Mouse (Mus musculus) embryonic facial prominence, embryonic 11.5 days (tissue): ENCODE data around the gene Eid3. TPM values are rescaled to one million over a fixed set of nuclear protein-coding genes. Genes with fewer than 3 reads are reported as not detected.

Experiments used
- ATAC-seq: fragments of 200-750 bp; cut with Nextera tagmentation; replicated peaks from 2 replicates; pipeline ENCODE4 v1.8.0; 2017; ENCODE audit warnings: low read depth; ENCODE audit not compliant: insufficient number of reproducible peaks, low FRiP score, low TSS enrichment
- DNase-seq: peaks from one replicate; pipeline ENCODE4 v3.0.0-alpha.2; 2015; ENCODE audit warnings: low spot score
- H3K27ac ChIP-seq: fragments of 300-500 bp; sonication (generic); replicated peaks from 2 replicates; pipeline ENCODE4 v1.5.1; 2014; ENCODE audit warnings: mild to moderate bottlenecking, low read depth, low read length, control low read depth
- H3K27me3 ChIP-seq: fragments of 300-500 bp; sonication (generic); 2 replicates; pipeline ENCODE4 v1.6.1; 2014; ENCODE audit warnings: mild to moderate bottlenecking, low read length, moderate library complexity, mixed read lengths; ENCODE audit not compliant: control insufficient read depth, insufficient read depth
- H3K36me3 ChIP-seq: fragments of 300-500 bp; sonication (generic); replicated peaks from 2 replicates; pipeline ENCODE4 v1.6.1; 2014; ENCODE audit warnings: low read depth, mild to moderate bottlenecking, low read length, moderate library complexity, mixed read lengths; ENCODE audit not compliant: control insufficient read depth, insufficient read depth
- H3K4me1 ChIP-seq: fragments of 300-500 bp; sonication (generic); 2 replicates; pipeline ENCODE4 v1.6.1; 2014; ENCODE audit warnings: low read length, mixed read lengths; ENCODE audit not compliant: control insufficient read depth, insufficient read depth
- H3K4me2 ChIP-seq: fragments of 300-500 bp; sonication (generic); 2 replicates; pipeline ENCODE4 v1.6.1; 2014; ENCODE audit warnings: low read depth, mild to moderate bottlenecking, control low read depth, low read length, moderate library complexity
- H3K4me3 ChIP-seq: fragments of 300-500 bp; sonication (generic); 2 replicates; pipeline ENCODE4 v1.5.1; 2014; ENCODE audit warnings: low read depth, low read length, control low read depth
- H3K9ac ChIP-seq: fragments of 300-500 bp; sonication (generic); replicated peaks from 2 replicates; pipeline ENCODE4 v1.6.1; 2014; ENCODE audit warnings: mild to moderate bottlenecking, control low read depth, low read length
- H3K9me3 ChIP-seq: fragments of 300-500 bp; sonication (generic); replicated peaks from 2 replicates; pipeline ENCODE4 v1.6.1; 2016; ENCODE audit warnings: mild to moderate bottlenecking, low read length, inconsistent platforms, mixed read lengths; ENCODE audit not compliant: control insufficient read depth
- WGBS: fragments of 180-500 bp; shearing (Covaris S2); extraction: QIAGEN DNeasy Blood & Tissue Kit; methylation state at CpG from one replicate; pipeline ENCODE4 v1.1.7; 2014; 5-methylcytosine and 5-hydroxymethylcytosine counted together
- polyA plus RNA-seq: library from polyadenylated mRNA; unstranded; fragments of >200 nt; fragmentation: Nextera tagmentation; extraction: Ambion mirVana; gene quantifications from 2 replicates; pipeline ENCODE4 v1.2.1, GENCODE M21; 2014

The Eid3 gene
- polyA plus RNA-seq, 1 experiment from 2014 or later: 0.58 TPM

DNA sequence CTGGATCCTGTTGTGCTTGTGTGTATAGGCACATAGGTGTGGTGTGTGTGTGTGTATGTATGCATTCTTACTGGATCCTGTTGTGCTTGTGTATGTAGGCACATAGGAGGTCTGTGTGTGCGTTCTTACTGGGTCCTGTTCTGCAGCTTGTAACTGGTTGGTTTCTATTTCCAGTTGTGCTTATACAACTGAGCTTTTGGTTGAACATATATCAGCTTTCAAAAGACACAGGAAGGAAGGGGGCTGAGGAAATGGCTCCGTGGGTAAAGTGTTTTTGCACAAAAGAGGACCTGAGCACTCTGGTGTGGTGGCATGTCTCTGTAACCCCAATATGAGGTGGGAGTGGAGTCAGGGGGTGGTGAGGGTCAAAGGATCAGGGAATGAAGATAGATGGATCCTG lies 24.5 kb downstream of the Eid3 start:
- Histone ChIP-seq H3K27ac (no peak overlapping the region), H3K4me2 (no peak overlapping the region), H3K9me3 (no peaks in the 10 kb centered on the region), H3K9ac (no peak overlapping the region), H3K4me3 (no peak overlapping the region), H3K36me3 (peaks cover 11% of the 10 kb centered on the region), H3K27me3 (no peaks in the 10 kb centered on the region), H3K4me1 (no peaks in the 10 kb centered on the region)
- DNase-seq (no peak), ATAC-seq (no peak)
- 83% methylated on average over 2 of the region's 2 CpGs for WGBS

DNA sequence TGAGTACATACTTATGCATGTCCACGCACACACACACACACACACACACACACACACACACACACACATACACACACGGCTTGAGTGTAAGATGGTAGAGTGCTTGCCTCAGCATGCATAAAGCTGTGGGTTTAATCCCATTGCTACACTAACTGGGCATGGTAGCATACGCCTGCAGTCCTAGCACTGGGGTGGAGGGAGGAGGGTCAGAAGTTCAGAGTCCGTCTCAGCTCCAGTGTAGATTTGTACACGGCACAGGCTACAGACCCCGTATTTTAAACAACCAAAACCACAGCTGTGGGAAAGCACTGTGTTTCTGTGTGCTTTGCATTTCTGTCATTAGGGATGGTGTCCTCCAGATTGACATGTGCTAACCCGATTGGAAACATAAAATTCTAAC lies 25.0 kb downstream of the Eid3 start:
- Histone ChIP-seq H3K4me1 (no peaks in the 10 kb centered on the region), H3K27ac (no peak overlapping the region), H3K9me3 (no peaks in the 10 kb centered on the region), H3K27me3 (no peaks in the 10 kb centered on the region), H3K4me2 (no peak overlapping the region), H3K9ac (no peak overlapping the region), H3K36me3 (peaks cover 12% of the 10 kb centered on the region), H3K4me3 (no peak overlapping the region)
- no peak for ATAC-seq
- DNase-seq: no peak
- 83% methylated on average over 7 of the region's 7 CpGs for WGBS

DNA sequence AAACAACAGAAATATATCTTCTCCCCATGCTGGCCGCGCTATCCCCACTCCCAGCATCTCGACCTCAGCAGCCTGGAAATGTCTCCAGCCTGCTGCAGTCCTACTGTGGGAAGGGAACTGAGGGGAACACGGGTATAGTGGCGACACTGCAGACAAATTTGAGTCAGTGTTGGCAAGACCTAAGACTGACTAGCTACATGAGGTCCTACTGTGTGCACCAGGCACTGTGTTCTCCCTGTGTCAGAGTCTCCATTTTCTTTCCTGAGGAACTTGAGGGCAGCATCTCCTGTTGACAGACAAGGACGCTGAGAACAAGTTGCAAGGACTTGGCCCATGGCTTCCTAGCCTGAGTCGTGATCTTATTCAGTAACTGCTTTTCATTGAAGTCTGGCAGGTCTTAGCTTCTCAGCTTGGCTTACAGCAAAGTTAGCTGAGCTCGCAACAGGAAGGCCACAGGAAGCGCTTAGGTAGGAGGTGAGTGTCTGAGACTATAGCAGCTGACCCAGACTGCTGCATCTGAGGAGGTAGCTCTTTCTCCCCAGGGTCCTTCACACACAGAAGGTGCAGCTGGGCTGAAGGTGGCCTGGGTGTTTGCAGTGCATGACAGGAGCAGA lies 26.1 kb downstream of the Eid3 start:
- Histone ChIP-seq H3K9ac (no peak overlapping the region), H3K27ac (no peak overlapping the region), H3K4me2 (no peak overlapping the region), H3K4me3 (no peak overlapping the region), H3K36me3 (peaks cover 14% of the 10 kb centered on the region), H3K9me3 (no peaks in the 10 kb centered on the region), H3K4me1 (no peaks in the 10 kb centered on the region), H3K27me3 (no peaks in the 10 kb centered on the region)
- ATAC-seq (no peak), DNase-seq (no peak)
- 85% methylated on average over 9 of the region's 9 CpGs for WGBS

DNA sequence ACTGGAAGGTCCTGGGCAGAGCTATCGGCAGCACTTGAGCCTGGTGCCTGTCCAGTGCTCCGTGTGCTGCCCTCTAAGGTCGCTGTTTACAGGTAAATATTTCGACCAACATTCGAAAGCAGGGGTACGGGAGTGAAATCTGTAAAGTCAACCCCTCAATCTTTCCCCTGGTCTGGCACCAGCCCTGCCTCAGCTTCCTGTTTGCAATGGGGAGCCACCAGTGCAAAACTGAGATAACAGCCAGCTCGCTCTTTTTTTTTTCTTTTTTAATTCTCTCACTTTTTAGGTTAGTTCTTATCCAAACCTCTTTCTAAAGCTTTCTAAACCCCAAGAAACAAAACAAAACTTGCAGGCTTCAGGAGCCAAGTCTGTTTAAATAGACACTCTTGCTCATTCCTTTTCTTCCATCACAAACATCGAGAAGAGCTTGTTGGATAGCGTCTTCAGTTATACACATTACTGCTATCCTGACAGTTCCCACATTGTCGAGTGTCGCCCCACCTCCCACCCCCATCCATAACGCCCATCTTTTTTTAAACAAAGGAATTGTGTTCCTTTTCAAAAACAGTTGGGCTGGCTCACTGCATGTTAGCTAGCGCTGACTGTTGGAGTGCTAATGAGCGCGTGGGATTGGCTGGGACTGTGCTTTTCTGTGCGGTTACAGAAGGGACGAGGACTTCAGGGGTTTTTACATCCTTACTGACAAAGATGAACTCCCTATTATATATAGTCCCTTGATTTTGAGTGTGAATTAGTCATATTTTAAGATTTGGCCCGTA lies 27.6 kb downstream of the Eid3 start:
- Histone ChIP-seq H3K27me3 (no peaks in the 10 kb centered on the region), H3K4me2 (no peak overlapping the region), H3K27ac (no peak overlapping the region), H3K9me3 (no peaks in the 10 kb centered on the region), H3K9ac (no peak overlapping the region), H3K36me3 (peaks cover 14% of the 10 kb centered on the region), H3K4me3 (no peak overlapping the region), H3K4me1 (no peaks in the 10 kb centered on the region)
- ATAC-seq (no peak), DNase-seq (no peak)
- 91% methylated on average over 18 of the region's 18 CpGs for WGBS

DNA sequence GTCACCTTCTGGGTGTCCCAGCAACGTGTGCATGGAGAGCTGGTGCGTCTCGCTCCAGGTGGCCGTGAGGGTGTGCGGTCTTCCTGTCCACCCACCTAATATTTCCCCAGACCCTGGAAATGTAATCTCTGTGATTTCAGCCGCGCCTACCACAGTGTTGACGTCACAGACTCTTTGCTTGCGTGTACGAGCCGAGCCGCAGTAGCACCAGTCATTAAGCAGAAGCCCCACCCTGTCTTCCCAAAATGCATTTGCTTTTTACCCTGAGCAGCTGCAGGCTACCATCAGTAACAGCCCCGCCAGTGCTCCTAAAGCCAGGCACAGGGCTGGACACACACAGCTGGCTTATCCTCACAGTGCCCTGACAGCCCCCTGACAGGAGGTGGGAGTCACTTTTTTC lies 31.5 kb downstream of the Eid3 start:
- Histone ChIP-seq H3K4me1 (no peaks in the 10 kb centered on the region), H3K9ac (no peak overlapping the region), H3K9me3 (no peaks in the 10 kb centered on the region), H3K4me2 (no peak overlapping the region), H3K4me3 (no peak overlapping the region), H3K27me3 (no peaks in the 10 kb centered on the region), H3K36me3 (peaks cover 7% of the 10 kb centered on the region), H3K27ac (no peak overlapping the region)
- WGBS: 94% methylated on average over 13 of the region's 13 CpGs
- DNase-seq (no peak), ATAC-seq (no peak)

DNA sequence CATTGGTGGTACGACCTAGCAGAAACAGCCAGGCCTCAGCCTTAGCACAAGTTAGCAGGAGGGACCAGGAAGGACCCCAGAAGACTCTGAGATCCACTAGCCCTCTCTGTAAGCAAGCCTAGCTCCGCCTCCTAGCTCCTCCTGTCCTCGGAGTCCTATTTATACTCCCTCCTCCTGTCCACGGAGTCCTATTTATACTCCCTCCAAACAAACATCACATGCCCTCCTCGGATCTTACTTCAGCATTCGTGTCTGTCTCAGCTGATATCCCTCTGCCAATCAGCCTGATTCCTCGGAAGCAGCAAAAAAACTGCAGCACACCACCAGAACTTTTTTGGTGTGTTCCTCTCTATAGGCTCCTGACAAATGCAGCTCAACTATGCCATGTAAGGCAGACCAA lies 32.5 kb downstream of the Eid3 start:
- WGBS: 67% methylated on average over 7 of the region's 7 CpGs
- H3K27ac ChIP-seq: no peak overlapping the region
- no peak overlapping the region for H3K4me3 ChIP-seq
- DNase-seq: no peak
- ATAC-seq: no peak
- no peak overlapping the region for H3K9ac ChIP-seq
- no peaks in the 10 kb centered on the region for H3K4me1 ChIP-seq
- no peak overlapping the region for H3K4me2 ChIP-seq
- no peaks in the 10 kb centered on the region for H3K9me3 ChIP-seq
- no peaks in the 10 kb centered on the region for H3K27me3 ChIP-seq
- H3K36me3 ChIP-seq: peaks cover 7% of the 10 kb centered on the region

DNA sequence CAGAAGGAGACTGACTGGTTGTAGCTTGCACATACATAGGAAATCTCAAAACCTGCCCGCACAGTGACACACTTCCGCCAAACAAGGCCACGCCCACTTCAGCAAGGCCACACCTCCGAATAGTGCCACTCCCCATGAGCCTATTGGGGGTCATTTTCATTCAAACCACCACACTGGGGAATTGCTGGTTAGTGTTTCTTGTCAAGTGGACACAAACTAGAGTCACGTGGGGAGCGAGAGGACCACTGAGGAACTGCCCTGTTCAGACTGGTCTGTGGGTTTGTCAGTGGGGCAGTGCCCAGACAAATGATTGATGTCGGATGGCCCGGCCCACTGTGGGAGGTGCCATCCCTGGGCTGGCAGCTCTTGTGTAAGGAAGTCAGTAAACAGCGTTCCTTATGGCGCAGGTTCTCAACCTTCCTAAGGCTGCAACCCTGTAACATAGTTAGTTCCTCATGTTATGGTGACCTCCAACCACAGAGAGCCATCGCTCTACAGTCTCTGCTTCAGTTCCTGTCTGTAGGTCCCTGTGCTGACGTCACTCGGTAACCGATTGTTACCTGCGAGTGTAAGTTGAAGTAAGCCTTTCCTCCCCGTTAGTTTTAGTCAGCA lies 33.5 kb downstream of the Eid3 start:
- Histone ChIP-seq H3K27ac (no peak overlapping the region), H3K4me3 (no peak overlapping the region)
- ATAC-seq: 0 out of 2 replicates have a peak, but pooled peaks have one; percentile 51

DNA sequence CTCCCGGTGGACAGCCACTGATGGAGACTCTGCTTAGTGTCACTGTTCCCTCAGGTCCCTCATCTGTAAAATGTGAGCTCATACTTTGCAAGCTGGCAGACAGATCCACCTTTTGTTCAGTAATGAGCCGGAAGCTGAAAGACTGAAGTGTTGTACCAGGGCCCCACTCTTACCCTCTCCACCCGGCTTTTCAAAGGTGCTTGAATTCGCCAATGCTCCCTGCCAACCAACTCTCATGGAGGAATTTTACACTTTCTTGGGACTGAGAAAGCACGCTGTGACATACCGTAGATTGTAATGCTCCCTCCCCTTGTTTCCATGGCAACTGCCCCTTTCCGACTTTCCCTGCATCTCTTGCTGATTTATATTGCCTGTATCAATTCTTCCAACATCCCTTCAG lies 34.1 kb downstream of the Eid3 start:
- H3K4me3 ChIP-seq: no peak overlapping the region

More for the DNA sequence above, 33.5 kb downstream of the Eid3 start:
- H3K4me1 ChIP-seq: no peaks in the 10 kb centered on the region
- no peaks in the 10 kb centered on the region for H3K9me3 ChIP-seq
- no peak overlapping the region for H3K4me2 ChIP-seq
- 43% methylated on average over 16 of the region's 16 CpGs for WGBS
- peaks cover 7% of the 10 kb centered on the region for H3K36me3 ChIP-seq
- H3K27me3 ChIP-seq: no peaks in the 10 kb centered on the region
- H3K9ac ChIP-seq: no peak overlapping the region
- peak; percentile 20 for DNase-seq

More for the DNA sequence above, 34.1 kb downstream of the Eid3 start:
- ATAC-seq (no peak; the same call in 1 of the 2 replicates), DNase-seq (peak; percentile 34)
- WGBS: 49% methylated on average over 7 of the region's 7 CpGs
- H3K36me3 ChIP-seq: peaks cover 7% of the 10 kb centered on the region
- no peaks in the 10 kb centered on the region for H3K9me3 ChIP-seq
- H3K27me3 ChIP-seq: no peaks in the 10 kb centered on the region
- no peak overlapping the region for H3K4me2 ChIP-seq
- H3K4me1 ChIP-seq: no peaks in the 10 kb centered on the region
- no peak overlapping the region for H3K9ac ChIP-seq
- no peak overlapping the region for H3K27ac ChIP-seq
